Mouse (Mus musculus) heart, embryonic 10.5 days (tissue): Measurements from ENCODE around the gene Ppif. TPM values are rescaled to one million over a fixed set of nuclear protein-coding genes. Genes with fewer than 3 reads are reported as not detected.

Experiments used
- DNase-seq: peaks from one replicate; pipeline ENCODE4 v3.0.0-alpha.2; 2017; ENCODE audit warnings: low spot score
- H3K27ac ChIP-seq: fragments of 300-500 bp; sonication (generic); 2 replicates; pipeline ENCODE4 v1.5.1; 2016; ENCODE audit warnings: mild to moderate bottlenecking
- H3K27me3 ChIP-seq: fragments of 300-500 bp; sonication (generic); 2 replicates; pipeline ENCODE4 v1.6.1; 2016; ENCODE audit warnings: mild to moderate bottlenecking; ENCODE audit not compliant: poor library complexity, insufficient read depth, severe bottlenecking
- H3K36me3 ChIP-seq: fragments of 300-500 bp; sonication (generic); 2 replicates; pipeline ENCODE4 v1.6.1; 2016; ENCODE audit warnings: mild to moderate bottlenecking, moderate library complexity
- H3K4me1 ChIP-seq: fragments of 300-500 bp; sonication (generic); 2 replicates; pipeline ENCODE4 v1.6.1; 2016; ENCODE audit warnings: mild to moderate bottlenecking
- H3K4me3 ChIP-seq: fragments of 300-500 bp; sonication (generic); 2 replicates; pipeline ENCODE4 v1.5.1; 2016; ENCODE audit warnings: mild to moderate bottlenecking, moderate library complexity
- H3K9me3 ChIP-seq: fragments of 300-500 bp; sonication (generic); 2 replicates; pipeline ENCODE4 v1.6.1; 2016; ENCODE audit warnings: mild to moderate bottlenecking, moderate library complexity
- WGBS: fragments of 180-500 bp; shearing (Covaris S2); methylation state at CpG from one replicate; pipeline ENCODE4 v1.1.7; 2016; 5-methylcytosine and 5-hydroxymethylcytosine counted together
- polyA plus RNA-seq: library from polyadenylated mRNA; unstranded; fragments of >200 nt; fragmentation: Nextera tagmentation; extraction: Ambion mirVana; gene quantifications from 2 replicates; pipeline ENCODE4 v1.2.1, GENCODE M21; 2016

The Ppif gene
- polyA plus RNA-seq, 1 experiment from 2014 or later, result 65.7 TPM

DNA sequence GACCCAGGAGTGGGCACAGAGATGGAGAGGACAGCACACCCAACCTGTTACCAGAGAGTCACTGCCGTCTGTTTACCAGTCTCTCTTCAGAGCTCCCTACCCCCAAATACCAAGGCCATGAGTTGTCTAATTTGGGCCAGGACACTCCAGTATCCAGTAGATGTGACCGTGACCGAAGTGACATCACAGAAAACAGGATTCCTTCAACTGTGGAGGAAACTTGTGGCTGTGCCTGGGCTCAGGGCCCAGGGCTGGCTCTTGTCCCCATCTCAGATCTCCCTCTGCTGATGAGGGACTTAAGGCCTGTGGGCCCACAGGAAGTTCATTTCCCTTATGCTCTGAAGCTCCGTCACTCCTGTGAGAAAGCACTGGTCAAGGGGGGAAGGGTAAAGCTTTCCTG lies 14.5 kb downstream of the Ppif start:
- H3K36me3 ChIP-seq, result no peaks in the 10 kb centered on the region
- H3K4me1 ChIP-seq, result peaks cover 50% of the 10 kb centered on the region
- H3K27ac ChIP-seq, result peak overlapping the region; percentile 86
- no peaks in the 10 kb centered on the region for H3K27me3 ChIP-seq
- 53% methylated on average over 4 of the region's 4 CpGs for WGBS
- no peaks in the 10 kb centered on the region for H3K9me3 ChIP-seq
- DNase-seq, result no peak
- no peak overlapping the region for H3K4me3 ChIP-seq

DNA sequence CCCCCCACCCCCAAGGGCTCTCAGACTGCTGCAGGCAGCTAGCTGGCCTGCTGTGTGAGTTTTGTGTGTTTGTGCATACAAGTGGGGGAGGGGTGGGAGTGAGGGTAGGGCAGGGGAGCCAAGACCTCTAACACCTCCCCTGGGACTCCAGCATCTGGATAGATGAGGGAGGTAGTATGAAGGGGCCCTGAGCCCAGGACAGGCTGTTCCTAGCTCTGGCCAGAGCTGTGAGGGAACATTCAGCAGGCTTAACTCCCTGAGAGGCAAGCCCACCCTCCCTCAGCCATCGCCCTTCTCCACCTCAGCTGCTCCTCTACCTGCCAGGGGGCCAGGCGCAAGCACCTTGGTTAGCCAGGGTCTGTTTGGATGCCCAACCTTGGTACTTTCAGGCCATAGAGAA lies 15.0 kb downstream of the Ppif start:
- H3K9me3 ChIP-seq, result no peaks in the 10 kb centered on the region
- DNase-seq, result no peak
- H3K27me3 ChIP-seq, result no peaks in the 10 kb centered on the region
- H3K4me3 ChIP-seq, result no peak overlapping the region
- H3K4me1 ChIP-seq, result peaks cover 52% of the 10 kb centered on the region
- WGBS, result 74% methylated on average over 2 of the region's 2 CpGs
- peaks cover 2% of the 10 kb centered on the region; the same call in 1 of the 2 replicates for H3K36me3 ChIP-seq
- peak overlapping the region; percentile 86 for H3K27ac ChIP-seq

DNA sequence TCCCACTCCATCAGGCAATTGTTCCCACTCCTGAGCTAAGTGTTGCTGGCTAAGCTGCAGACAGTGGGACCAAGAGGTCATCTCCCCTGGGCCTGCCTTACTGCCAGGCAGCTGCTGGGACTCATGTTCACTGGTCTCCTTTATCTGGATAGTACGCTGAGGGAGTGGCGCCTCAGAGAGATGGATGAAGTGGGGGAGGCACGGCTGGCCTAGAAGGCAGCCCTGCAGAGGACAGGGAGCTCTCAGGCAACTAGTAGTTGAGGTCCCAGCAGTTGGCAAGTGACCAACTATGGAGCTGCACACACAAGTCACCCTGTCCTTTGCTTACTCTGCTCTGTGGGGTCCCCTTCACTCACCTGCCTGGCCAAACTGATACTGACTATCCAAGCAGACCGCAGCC lies 16.1 kb downstream of the Ppif start:
- H3K36me3 ChIP-seq, result peaks cover 14% of the 10 kb centered on the region
- WGBS, result 25% methylated on average over 4 of the region's 4 CpGs
- H3K4me3 ChIP-seq, result no peak overlapping the region
- H3K27ac ChIP-seq, result peak overlapping the region; percentile 86
- H3K9me3 ChIP-seq, result no peaks in the 10 kb centered on the region
- H3K4me1 ChIP-seq, result peaks cover 56% of the 10 kb centered on the region
- H3K27me3 ChIP-seq, result 0 out of 2 replicates have a peak, but pooled peaks cover 5% of the 10 kb centered on the region
- no peak for DNase-seq

DNA sequence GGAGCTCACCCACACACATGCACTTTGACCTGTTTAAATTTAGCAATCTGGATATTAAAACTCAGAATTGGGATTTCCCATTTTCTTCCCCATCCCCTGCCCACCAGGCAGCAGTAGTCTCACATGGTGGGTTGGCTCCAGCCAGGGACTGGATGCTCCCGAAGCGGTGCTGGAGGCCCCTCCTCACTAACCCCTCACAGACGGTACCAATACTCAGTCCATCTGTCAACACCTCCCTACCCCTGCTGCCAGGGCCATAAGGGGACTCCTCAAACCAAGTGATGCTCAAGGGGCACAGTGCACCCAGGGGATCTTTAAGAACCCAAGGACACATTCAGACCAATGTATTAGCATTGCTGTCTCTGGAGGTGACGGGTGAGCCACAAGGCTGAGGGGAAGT lies 16.7 kb downstream of the Ppif start:
- H3K27ac ChIP-seq, result peak overlapping the region; percentile 86
- H3K36me3 ChIP-seq, result peaks cover 20% of the 10 kb centered on the region
- H3K27me3 ChIP-seq, result 0 out of 2 replicates have a peak, but pooled peaks cover 6% of the 10 kb centered on the region
- WGBS, result 43% methylated on average over 4 of the region's 4 CpGs
- H3K4me3 ChIP-seq, result no peak overlapping the region
- H3K9me3 ChIP-seq, result no peaks in the 10 kb centered on the region
- peaks cover 56% of the 10 kb centered on the region for H3K4me1 ChIP-seq
- DNase-seq, result no peak

DNA sequence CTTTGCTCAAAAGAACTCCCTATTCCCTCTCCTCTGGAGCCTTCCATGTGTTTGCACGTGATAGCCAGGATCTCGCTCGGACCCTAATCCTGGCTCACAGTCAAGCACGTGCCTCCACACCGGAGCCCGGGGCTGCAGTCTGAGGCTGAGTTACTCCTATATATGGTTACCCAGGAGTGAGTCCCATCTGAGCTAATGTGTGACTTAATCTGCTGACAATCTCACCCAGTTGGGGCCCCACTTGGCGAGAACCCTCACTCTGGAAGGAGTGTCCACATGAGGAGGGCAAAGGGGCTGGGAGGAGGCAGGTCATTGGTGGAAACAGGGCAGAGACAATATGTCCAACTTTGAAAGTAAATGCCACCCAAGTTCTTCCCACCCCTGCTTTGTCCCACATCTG lies 17.2 kb downstream of the Ppif start:
- H3K36me3 ChIP-seq, result peaks cover 23% of the 10 kb centered on the region
- H3K4me3 ChIP-seq, result no peak overlapping the region; the same call in 1 of the 2 replicates
- DNase-seq, result peak; percentile 89
- no peaks in the 10 kb centered on the region for H3K9me3 ChIP-seq
- H3K27ac ChIP-seq, result peak overlapping the region; percentile 86
- 0 out of 2 replicates have a peak, but pooled peaks cover 6% of the 10 kb centered on the region for H3K27me3 ChIP-seq
- peaks cover 56% of the 10 kb centered on the region for H3K4me1 ChIP-seq
- WGBS, result 35% methylated on average over 7 of the region's 7 CpGs

DNA sequence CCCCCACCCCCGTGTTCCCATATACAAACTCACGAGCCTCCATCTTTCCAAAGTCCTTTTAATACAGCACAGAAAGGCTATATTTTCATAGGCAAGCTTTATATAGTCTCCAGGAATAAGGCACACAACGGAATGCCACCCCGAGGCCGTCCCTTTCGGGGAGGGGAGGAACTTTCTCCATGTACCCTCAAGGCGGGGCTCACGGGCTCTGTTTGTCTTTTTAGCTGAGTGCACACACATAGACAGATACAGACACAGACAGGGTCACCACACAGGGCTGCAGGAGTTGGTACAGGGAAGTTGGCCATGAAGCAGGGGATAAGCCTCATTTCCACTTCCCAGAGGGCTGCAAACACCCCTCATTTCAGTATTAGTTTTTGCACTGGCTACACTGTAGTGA lies 17.6 kb downstream of the Ppif start:
- 67% methylated on average over 8 of the region's 8 CpGs for WGBS
- peak overlapping the region; percentile 86 for H3K27ac ChIP-seq
- H3K9me3 ChIP-seq, result no peaks in the 10 kb centered on the region
- 0 out of 2 replicates have a peak, but pooled peaks cover 6% of the 10 kb centered on the region for H3K27me3 ChIP-seq
- peaks cover 56% of the 10 kb centered on the region for H3K4me1 ChIP-seq
- peaks cover 23% of the 10 kb centered on the region for H3K36me3 ChIP-seq
- no peak for DNase-seq
- no peak overlapping the region for H3K4me3 ChIP-seq

DNA sequence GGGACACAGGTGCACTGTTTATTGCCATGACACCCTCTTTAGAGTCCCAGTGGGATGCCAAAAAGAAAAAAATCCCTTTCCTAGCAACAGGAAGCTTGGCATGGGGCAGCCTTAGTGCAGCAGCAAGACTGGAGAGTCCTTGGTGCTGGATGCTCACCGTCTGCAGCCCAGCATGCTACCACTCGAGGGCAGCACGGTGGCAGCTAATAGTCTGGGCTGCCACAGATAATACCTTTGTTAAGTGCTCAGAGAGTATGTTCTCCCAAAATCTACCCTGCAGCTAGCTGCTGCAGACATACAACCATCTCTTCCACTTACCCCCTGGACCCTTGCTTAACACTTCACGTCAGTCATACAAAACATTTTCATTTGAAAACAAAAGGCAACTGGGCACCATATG lies 19.5 kb downstream of the Ppif start:
- no peak for DNase-seq
- Histone ChIP-seq H3K4me1 (peaks cover 58% of the 10 kb centered on the region), H3K4me3 (no peak overlapping the region), H3K36me3 (peaks cover 26% of the 10 kb centered on the region), H3K9me3 (no peaks in the 10 kb centered on the region), H3K27ac (no peak overlapping the region), H3K27me3 (0 out of 2 replicates have a peak, but pooled peaks cover 6% of the 10 kb centered on the region)
- 22% methylated on average over 4 of the region's 4 CpGs for WGBS

DNA sequence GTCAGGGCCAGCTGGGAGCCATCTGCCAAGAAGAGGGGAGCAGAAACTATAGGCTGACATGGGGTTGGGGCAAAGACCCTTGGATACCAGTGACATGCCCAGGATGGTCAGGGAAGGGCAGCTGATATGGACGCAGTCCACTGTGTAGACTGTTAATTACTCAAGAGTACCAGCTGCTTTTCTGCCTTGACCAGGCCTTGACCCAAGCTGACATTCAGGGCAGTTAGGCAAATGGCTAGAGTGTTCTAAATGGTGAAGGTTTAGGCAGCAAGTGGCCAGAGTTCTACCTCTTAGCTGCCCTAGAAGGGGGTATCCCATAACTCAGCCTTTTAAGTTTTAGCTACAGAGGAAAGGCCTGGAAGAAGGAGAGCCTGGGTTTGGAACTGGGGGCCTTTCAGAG lies 22.6 kb downstream of the Ppif start:
- 0 out of 2 replicates have a peak, but pooled peaks cover 6% of the 10 kb centered on the region for H3K27me3 ChIP-seq
- WGBS, result 72% methylated on average over 1 of the region's 1 CpGs
- H3K4me3 ChIP-seq, result no peak overlapping the region
- peak overlapping the region; percentile 36; the same call in 1 of the 2 replicates for H3K27ac ChIP-seq
- peaks cover 40% of the 10 kb centered on the region for H3K36me3 ChIP-seq
- no peaks in the 10 kb centered on the region for H3K9me3 ChIP-seq
- peaks cover 43% of the 10 kb centered on the region for H3K4me1 ChIP-seq
- no peak for DNase-seq

DNA sequence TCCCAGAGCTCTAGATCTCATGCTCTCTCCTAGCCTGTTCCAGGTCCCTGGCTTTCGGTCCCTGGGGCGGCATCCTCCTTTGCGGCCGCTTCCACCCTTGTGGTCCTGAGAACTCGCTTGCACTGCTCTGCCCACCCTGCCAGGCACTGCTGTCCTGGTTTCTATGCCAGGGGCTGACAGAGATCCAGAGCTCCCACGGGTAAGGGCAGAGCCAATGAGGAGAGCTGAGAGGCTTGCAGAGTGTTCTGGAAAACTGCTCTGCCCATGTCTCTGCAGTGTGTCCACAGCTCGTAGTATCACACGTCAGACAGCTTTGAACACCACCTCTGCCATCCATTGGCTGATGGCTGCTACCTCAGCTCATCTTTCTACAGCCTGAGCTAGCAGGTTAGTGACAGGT lies 23.8 kb downstream of the Ppif start:
- peaks cover 37% of the 10 kb centered on the region for H3K4me1 ChIP-seq
- H3K27ac ChIP-seq, result peak overlapping the region; percentile 80
- H3K9me3 ChIP-seq, result no peaks in the 10 kb centered on the region
- no peak overlapping the region for H3K4me3 ChIP-seq
- whole genome bisulfite sequencing, result 78% methylated on average over 8 of the region's 8 CpGs
- 0 out of 2 replicates have a peak, but pooled peaks cover 6% of the 10 kb centered on the region for H3K27me3 ChIP-seq
- DNase-seq, result no peak
- H3K36me3 ChIP-seq, result peaks cover 41% of the 10 kb centered on the region

DNA sequence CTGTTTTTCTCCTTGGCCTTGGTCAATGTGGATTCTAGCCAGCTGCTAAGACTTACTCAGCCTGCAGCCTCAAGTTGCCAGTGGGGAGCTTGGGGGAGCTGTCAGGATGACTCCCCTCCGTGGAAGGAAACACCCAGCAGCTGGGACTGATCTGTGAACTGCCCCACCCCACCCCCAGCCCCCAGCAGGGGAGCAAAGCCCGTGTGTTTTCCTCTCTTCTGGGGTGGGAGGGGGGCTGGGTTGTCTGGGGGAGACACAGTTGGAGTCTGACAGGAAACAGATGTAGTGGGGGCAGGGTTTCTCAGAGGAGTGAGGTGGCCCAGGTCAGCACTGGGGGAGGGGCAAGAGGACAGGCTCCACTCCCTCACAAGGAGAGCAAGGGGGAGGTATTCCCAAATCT lies 24.5 kb downstream of the Ppif start:
- WGBS, result 0% methylated on average over 2 of the region's 2 CpGs
- peaks cover 41% of the 10 kb centered on the region for H3K36me3 ChIP-seq

DNA sequence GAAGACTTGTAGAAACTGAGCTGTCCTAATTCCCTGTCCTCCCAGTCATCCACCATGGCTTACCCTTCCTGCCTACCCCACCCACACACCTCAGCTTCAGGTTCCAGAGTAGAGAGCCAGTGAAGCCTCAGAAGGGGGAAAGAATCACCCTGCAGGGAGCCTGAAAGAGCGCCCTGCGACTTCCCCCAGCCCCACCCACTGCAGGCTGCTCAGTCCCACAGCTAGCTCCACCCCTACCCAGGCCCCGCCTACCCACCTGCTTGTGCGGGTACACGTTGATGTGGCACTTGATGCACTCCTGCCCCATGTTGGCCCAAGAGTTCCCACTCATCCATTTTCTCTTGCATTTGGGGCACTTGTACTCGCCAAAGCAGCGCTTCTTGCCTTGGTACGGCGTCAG lies 25.4 kb downstream of the Ppif start:
- 0 out of 2 replicates have a peak, but pooled peaks cover 6% of the 10 kb centered on the region for H3K27me3 ChIP-seq
- peaks cover 44% of the 10 kb centered on the region for H3K4me1 ChIP-seq
- no peak for DNase-seq
- peaks cover 34% of the 10 kb centered on the region for H3K36me3 ChIP-seq
- no peak overlapping the region for H3K4me3 ChIP-seq
- 49% methylated on average over 9 of the region's 9 CpGs for WGBS
- H3K27ac ChIP-seq, result peak overlapping the region; percentile 80
- H3K9me3 ChIP-seq, result no peaks in the 10 kb centered on the region

More for the DNA sequence above, 24.5 kb downstream of the Ppif start:
- 0 out of 2 replicates have a peak overlapping the region, but pooled peaks have one; percentile 6 for H3K4me3 ChIP-seq
- H3K4me1 ChIP-seq, result peaks cover 40% of the 10 kb centered on the region
- no peaks in the 10 kb centered on the region for H3K9me3 ChIP-seq
- peak overlapping the region; percentile 80 for H3K27ac ChIP-seq
- DNase-seq, result no peak
- H3K27me3 ChIP-seq, result 0 out of 2 replicates have a peak, but pooled peaks cover 6% of the 10 kb centered on the region

DNA sequence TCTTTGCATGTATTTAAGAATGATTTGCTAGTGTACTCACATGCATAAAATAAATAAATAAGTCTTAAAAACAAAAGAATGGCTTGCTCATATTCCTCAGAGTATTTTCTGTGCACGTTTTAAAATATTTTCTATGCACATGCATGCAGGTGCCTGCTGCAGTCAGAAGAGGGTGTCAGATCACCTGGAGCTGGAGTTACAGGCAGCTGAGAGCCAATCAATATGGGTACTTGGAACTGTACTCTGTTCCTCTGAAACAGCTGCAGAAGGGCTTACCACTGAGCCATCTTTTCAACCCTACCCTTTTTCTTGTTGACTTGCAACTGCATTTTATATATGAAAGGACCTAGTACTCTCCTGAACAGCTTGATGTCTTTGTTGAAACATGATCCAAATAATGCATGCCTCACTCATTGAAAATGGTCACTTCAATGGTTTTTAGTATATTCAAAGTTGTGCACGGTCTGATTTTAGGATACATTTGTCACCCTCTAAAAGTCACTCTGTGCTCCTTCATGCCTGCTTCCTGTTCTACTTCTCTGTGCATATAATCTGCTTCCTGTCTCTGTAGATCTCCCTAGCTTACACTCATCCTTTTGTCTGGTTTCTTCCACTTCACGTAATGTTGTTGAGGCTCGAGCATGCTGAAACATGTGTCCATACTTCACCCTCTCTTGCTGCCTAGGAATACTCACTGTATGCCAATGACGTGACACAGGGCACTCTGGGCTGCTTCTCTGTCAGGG lies 27.2 kb downstream of the Ppif start:
- H3K27me3 ChIP-seq, result no peaks in the 10 kb centered on the region
- H3K36me3 ChIP-seq, result peaks cover 17% of the 10 kb centered on the region
- no peaks in the 10 kb centered on the region for H3K9me3 ChIP-seq
- no peak overlapping the region for H3K4me3 ChIP-seq
- no peak for DNase-seq
- 89% methylated on average over 5 of the region's 5 CpGs for WGBS
- H3K4me1 ChIP-seq, result peaks cover 61% of the 10 kb centered on the region
- H3K27ac ChIP-seq, result no peak overlapping the region

DNA sequence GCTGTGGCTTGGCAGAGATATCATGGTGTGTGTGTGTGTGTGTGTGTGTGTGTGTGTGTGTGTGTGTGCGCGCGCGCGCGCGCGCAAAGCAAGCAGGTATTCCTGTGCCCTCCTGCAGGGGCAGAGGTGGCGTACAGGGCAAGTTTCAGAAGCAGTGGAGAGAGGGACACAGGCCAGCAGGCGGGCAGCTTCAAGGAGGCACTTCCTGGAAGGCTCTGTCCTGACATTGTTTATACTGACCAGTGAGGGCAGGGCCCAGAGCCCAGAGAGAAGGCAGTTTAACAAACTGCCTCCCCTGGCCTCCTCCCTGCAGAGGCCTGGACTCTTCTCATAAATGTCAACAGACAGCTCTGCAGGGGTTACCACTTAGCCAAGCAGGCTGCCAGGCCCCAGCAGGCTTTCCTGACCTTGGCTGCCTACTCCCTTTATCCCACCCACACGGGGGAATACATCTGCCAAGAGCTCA lies 31.1 kb downstream of the Ppif start:
- H3K4me1 ChIP-seq, result peaks cover 44% of the 10 kb centered on the region
- DNase-seq, result no peak

More for the DNA sequence above, 31.1 kb downstream of the Ppif start:
- WGBS, result 57% methylated on average over 6 of the region's 11 CpGs
- Histone ChIP-seq H3K27ac (peak overlapping the region; percentile 82), H3K4me3 (no peak overlapping the region), H3K27me3 (no peaks in the 10 kb centered on the region), H3K9me3 (no peaks in the 10 kb centered on the region), H3K36me3 (peaks cover 7% of the 10 kb centered on the region)
